Mouse (Mus musculus) olfactory bulb, adult 2 months (tissue): ENCODE measurements around the gene Anxa6. TPM values are rescaled to one million over a fixed set of nuclear protein-coding genes. Genes with fewer than 3 reads are reported as not detected.
A peak's percentile ranks its signal among the peaks of the same experiment; 100 is the strongest.
"Not testable (repeated sequence)": the region's sequence is repeated elsewhere in the genome, so short reads cannot be mapped to it uniquely, and the experiment has no call there.

Experiments
- H3K27ac ChIP-seq: fragments of 200-500 bp; 2 replicates; pipeline ENCODE4 v1.5.1; 2012; ENCODE audit warnings: low read depth, low read length; ENCODE audit not compliant: insufficient read depth
- H3K4me1 ChIP-seq: fragments of 200-500 bp; 2 replicates; pipeline ENCODE4 v1.6.1; 2012; ENCODE audit warnings: low read length; ENCODE audit not compliant: control insufficient read depth, insufficient read depth
- H3K4me3 ChIP-seq: fragments of 200-500 bp; 2 replicates; pipeline ENCODE4 v1.5.1; 2012; ENCODE audit warnings: mild to moderate bottlenecking, low read depth, low read length, moderate library complexity; ENCODE audit not compliant: insufficient read depth
- CTCF ChIP-seq: fragments of 200-500 bp; IDR thresholded peaks from 2 replicates; pipeline ENCODE4 v1.5.1; 2012; ENCODE audit warnings: low read depth, mild to moderate bottlenecking, low read length, moderate library complexity; ENCODE audit not compliant: insufficient read depth
- POLR2A ChIP-seq: fragments of 200-500 bp; IDR thresholded peaks from 2 replicates; pipeline ENCODE4 v1.6.1; 2012; ENCODE audit warnings: mild to moderate bottlenecking, low read depth, low read length, moderate library complexity; ENCODE audit not compliant: insufficient read depth
- WGBS: fragments of 180-500 bp; shearing (Covaris S2); methylation state at CpG from one replicate; pipeline ENCODE4 v1.1.7; 2018; 5-methylcytosine and 5-hydroxymethylcytosine counted together
- polyA plus RNA-seq: library from polyadenylated mRNA; stranded (reverse); fragments of >200 nt; gene quantifications from 2 replicates; pipeline ENCODE4 v1.2.4, GENCODE M21; 2012; ENCODE audit warnings: low replicate concordance; ENCODE audit not compliant: missing spikeins, insufficient read depth, insufficient read length

Gene Anxa6
- polyA plus RNA-seq, 1 experiment: not detected

GRCm38 (mm10) chr11:54961164-54961850 is 71.9 kb downstream of the Anxa6 start:
- H3K4me1 ChIP-seq: 0 out of 2 replicates have a peak, but pooled peaks cover 2% of the 10 kb centered on the region
- H3K4me3 ChIP-seq: no peak overlapping the region
- TF ChIP-seq POLR2A (no peak), CTCF (no peak)
- WGBS: 79% methylated on average over 6 of the region's 6 CpGs
- H3K27ac ChIP-seq: no peak overlapping the region

GRCm38 (mm10) chr11:54960251-54960650 is 73.0 kb downstream of the Anxa6 start:
- Histone ChIP-seq H3K4me3 (no peak overlapping the region), H3K27ac (no peak overlapping the region), H3K4me1 (peaks cover 3% of the 10 kb centered on the region; the same call in 1 of the 2 replicates)
- TF ChIP-seq CTCF (no peak), POLR2A (no peak)
- 92% methylated on average over 6 of the region's 6 CpGs for WGBS

GRCm38 (mm10) chr11:54958571-54959073 is 74.6 kb downstream of the Anxa6 start:
- H3K4me3 ChIP-seq: no peak overlapping the region
- 50% methylated on average over 3 of the region's 3 CpGs for WGBS
- no peak for TF ChIP-seq CTCF
- no peak for TF ChIP-seq POLR2A
- no peak overlapping the region for H3K27ac ChIP-seq
- H3K4me1 ChIP-seq: peaks cover 10% of the 10 kb centered on the region

- H3K4me3 ChIP-seq, H3K27ac ChIP-seq: not testable (repeated sequence)
- H3K4me1 ChIP-seq: peaks cover 10% of the 10 kb centered on the region
- WGBS: 86% methylated on average over 3 of the region's 3 CpGs
Observed at GRCm38 (mm10) chr11:54957708-54958107, 75.5 kb downstream of the Anxa6 start.

- Histone ChIP-seq H3K4me3 (no peak overlapping the region), H3K27ac (no peak overlapping the region), H3K4me1 (peaks cover 13% of the 10 kb centered on the region)
- WGBS: 69% methylated on average over 7 of the region's 7 CpGs
- no peak for TF ChIP-seq POLR2A
- TF ChIP-seq CTCF: no peak
Observed at GRCm38 (mm10) chr11:54956912-54957311, 76.3 kb downstream of the Anxa6 start.

- Histone ChIP-seq H3K27ac (peak overlapping the region; percentile 65), H3K4me1 (peaks cover 13% of the 10 kb centered on the region), H3K4me3 (peak overlapping the region; percentile 81)
- no peak for TF ChIP-seq CTCF
- peak; percentile 88 for TF ChIP-seq POLR2A
- WGBS: under 1% methylated on average over 59 of the region's 59 CpGs
Observed at GRCm38 (mm10) chr11:54955735-54956480, 77.3 kb downstream of the Anxa6 start.

GRCm38 (mm10) chr11:54955400-54955734 is 77.9 kb downstream of the Anxa6 start:
- 35% methylated on average over 10 of the region's 10 CpGs for WGBS
- peak overlapping the region; percentile 65; the same call in 1 of the 2 replicates for H3K27ac ChIP-seq
- H3K4me3 ChIP-seq: peak overlapping the region; percentile 81
- peaks cover 17% of the 10 kb centered on the region for H3K4me1 ChIP-seq

GRCm38 (mm10) chr11:54954716-54955115 is 78.5 kb downstream of the Anxa6 start:
- Histone ChIP-seq H3K4me1 (peaks cover 17% of the 10 kb centered on the region), H3K27ac (no peak overlapping the region), H3K4me3 (no peak overlapping the region)
- WGBS: 44% methylated on average over 8 of the region's 8 CpGs
- TF ChIP-seq POLR2A (no peak), CTCF (no peak)

- peaks cover 17% of the 10 kb centered on the region for H3K4me1 ChIP-seq
- TF ChIP-seq CTCF: no peak
- H3K27ac ChIP-seq: no peak overlapping the region
- 14% methylated on average over 9 of the region's 9 CpGs for WGBS
- H3K4me3 ChIP-seq: 0 out of 2 replicates have a peak overlapping the region, but pooled peaks have one; percentile 6
Observed at GRCm38 (mm10) chr11:54953993-54954446, 79.2 kb downstream of the Anxa6 start.

GRCm38 (mm10) chr11:54952651-54953050 is 80.6 kb downstream of the Anxa6 start:
- H3K27ac ChIP-seq: no peak overlapping the region
- WGBS: 74% methylated on average over 6 of the region's 6 CpGs

More at GRCm38 (mm10) chr11:54952651-54953050, 80.6 kb downstream of the Anxa6 start:
- Histone ChIP-seq H3K4me3 (no peak overlapping the region), H3K4me1 (peaks cover 15% of the 10 kb centered on the region)
- TF ChIP-seq CTCF (no peak), POLR2A (no peak)
